Mouse (Mus musculus): ENCODE measurements around the gene Ccna2.

The Ccna2 gene

DNA sequence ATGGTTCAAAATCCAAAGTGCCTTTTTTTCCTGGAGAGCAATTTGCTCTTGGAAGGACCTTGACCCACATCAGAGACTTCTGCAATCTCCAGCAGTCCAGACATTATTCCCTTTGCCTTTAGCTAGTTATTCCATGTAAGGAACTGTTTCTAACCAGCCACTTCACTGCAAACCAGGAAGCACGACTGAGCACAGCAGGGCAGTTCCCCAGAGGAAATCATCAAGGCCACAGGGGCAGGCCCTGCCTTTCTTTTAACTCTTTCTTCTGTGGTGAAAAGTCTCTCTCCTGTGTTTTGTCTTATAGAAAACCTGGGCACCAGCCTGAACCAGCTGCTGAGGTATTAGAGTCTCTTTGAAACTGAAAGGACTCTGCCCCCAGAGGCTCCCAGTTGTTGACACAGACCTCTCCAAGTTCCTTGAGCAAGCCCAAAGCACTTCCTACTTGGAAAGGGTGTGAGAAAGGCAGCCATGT lies 38.7 kb downstream of the Ccna2 start:
- DNase-seq (ENCODE audit: inconsistent ontology term): no peak

GRCm38 (mm10) chr3:36532738-36533137 lies 39.2 kb downstream of the Ccna2 start:
- DNase-seq (ENCODE audit: inconsistent ontology term): no peak

- DNase-seq (ENCODE audit: inconsistent ontology term): no peak
These were observed 39.9 kb downstream of the Ccna2 start for GRCm38 (mm10) chr3:36531979-36532542.

- no peak for DNase-seq (ENCODE audit: inconsistent ontology term)
These were observed 40.7 kb downstream of the Ccna2 start for GRCm38 (mm10) chr3:36531242-36531641.

DNA sequence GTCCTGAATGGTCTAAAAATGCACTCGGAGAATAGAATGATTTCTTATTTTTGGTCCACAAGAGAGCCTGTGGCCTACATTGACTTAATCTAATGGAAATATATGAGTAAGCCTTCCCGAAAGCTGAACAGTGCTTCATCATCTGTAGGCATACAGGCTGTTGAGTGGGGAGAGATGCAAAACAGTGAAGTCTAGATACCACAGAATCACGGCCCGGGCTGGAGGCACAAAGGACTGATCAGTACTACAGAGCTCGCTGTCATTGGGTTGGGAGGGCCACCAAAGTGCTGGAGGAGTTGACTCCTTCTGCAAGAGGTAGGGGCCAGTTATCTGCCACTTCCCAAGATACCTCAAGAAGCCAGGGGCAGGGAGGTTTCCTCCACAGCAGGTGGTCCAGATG lies 41.2 kb downstream of the Ccna2 start:
- DNase-seq (ENCODE audit: inconsistent ontology term): no peak

GRCm38 (mm10) chr3:36530345-36530744 lies 41.6 kb downstream of the Ccna2 start:
- no peak for DNase-seq (ENCODE audit: inconsistent ontology term)

GRCm38 (mm10) chr3:36524466-36524865 lies 47.5 kb downstream of the Ccna2 start:
- DNase-seq (ENCODE audit: inconsistent ontology term): no peak

GRCm38 (mm10) chr3:36522137-36522536 lies 49.8 kb downstream of the Ccna2 start:
- DNase-seq (ENCODE audit: inconsistent ontology term): no peak

GRCm38 (mm10) chr3:36521073-36522060 lies 50.6 kb downstream of the Ccna2 start, which contains the start of gene Gm11549:
Gm11549 (minus strand) TSS chr3:36521813.
- DNase-seq (ENCODE audit: inconsistent ontology term): peak; percentile 57

- DNase-seq (ENCODE audit: inconsistent ontology term): no peak
These were observed 55.8 kb downstream of the Ccna2 start for GRCm38 (mm10) chr3:36516196-36516595.
